Mouse (Mus musculus) monocyte, adult 2 months (primary cell): ENCODE measurements around the gene Tnfrsf14.

Experiments used
- DNase-seq, 2 experiments: peaks; one replicate each; pipeline ENCODE4 v3.0.0; 2022; ENCODE audit warnings: low spot score in 2 of 2, low read depth in 1 of 2

The Tnfrsf14 gene

GRCm38 (mm10) chr4:154948940-154949588 is 20.7 kb upstream of the Tnfrsf14 start:
- no peak for DNase-seq

GRCm38 (mm10) chr4:154948066-154948939 is 19.9 kb upstream of the Tnfrsf14 start:
- DNase-seq = no peak

GRCm38 (mm10) chr4:154946319-154946718 is 18.0 kb upstream of the Tnfrsf14 start:
- no peak for DNase-seq

GRCm38 (mm10) chr4:154944121-154944590 is 15.8 kb upstream of the Tnfrsf14 start:
- peak; percentile 45 to 72 for DNase-seq

- no peak for DNase-seq
Measured at GRCm38 (mm10) chr4:154943323-154944039, 15.1 kb upstream of the Tnfrsf14 start.

GRCm38 (mm10) chr4:154942632-154943322 is 14.4 kb upstream of the Tnfrsf14 start:
- no peak for DNase-seq

GRCm38 (mm10) chr4:154941831-154942230 is 13.5 kb upstream of the Tnfrsf14 start:
- DNase-seq = no peak

GRCm38 (mm10) chr4:154940156-154940555 is 11.8 kb upstream of the Tnfrsf14 start:
- DNase-seq = no peak

GRCm38 (mm10) chr4:154937746-154938145 is 9.4 kb upstream of the Tnfrsf14 start:
- no peak for DNase-seq

GRCm38 (mm10) chr4:154936542-154937255 is 8.3 kb upstream of the Tnfrsf14 start:
- no peak for DNase-seq

GRCm38 (mm10) chr4:154935788-154936187 is 7.4 kb upstream of the Tnfrsf14 start:
- no peak for DNase-seq

- no peak for DNase-seq
Measured at GRCm38 (mm10) chr4:154934800-154935199, 6.4 kb upstream of the Tnfrsf14 start.

GRCm38 (mm10) chr4:154933306-154933907 is 5.0 kb upstream of the Tnfrsf14 start:
- no peak for DNase-seq

GRCm38 (mm10) chr4:154929088-154929660 is 811 bp upstream of the Tnfrsf14 start:
- peak; percentile 66 to 70 for DNase-seq

GRCm38 (mm10) chr4:154927899-154928337 is 445 bp downstream of the Tnfrsf14 start:
- no peak for DNase-seq

GRCm38 (mm10) chr4:154926969-154927898 is 1.1 kb downstream of the Tnfrsf14 start:
- DNase-seq = no peak

- no peak for DNase-seq
Measured at GRCm38 (mm10) chr4:154925413-154925812, 3.0 kb downstream of the Tnfrsf14 start.

- no peak for DNase-seq
Measured at GRCm38 (mm10) chr4:154922931-154923330, 5.4 kb downstream of the Tnfrsf14 start.
